Mouse (Mus musculus) left cerebral cortex, adult 8-10 months (tissue): ENCODE results near the gene H2-T3. TPM values are rescaled to one million over a fixed set of nuclear protein-coding genes. Genes with fewer than 3 reads are reported as not detected.

Experiments used
- total RNA-seq, 4 experiments: library from RNA; stranded (reverse); gene quantifications; 2 replicates each; pipeline ENCODE4 v1.2.4; 2022

Gene H2-T3
- total RNA-seq, 4 experiments from 2014 or later: not detected

Other genes with a start within 250 kb of the H2-T3 start
- gene Abcf1, start 220.5 kb downstream of the H2-T3 start, total RNA-seq: 10 to 100 TPM; 60.6 to 75.4 (median 65.0) TPM
- gene Gnl1, start 210.4 kb downstream of the H2-T3 start, total RNA-seq: 100 to 1,000 TPM; 180 to 196 (median 184) TPM
- gene Prr3, start 210.1 kb downstream of the H2-T3 start, total RNA-seq: 10 to 100 TPM; 35.3 to 44.5 (median 38.4) TPM
- 1 to 10 TPM; 1.1 to 3.3 (median 1.6) TPM for gene H2-T24, start 169.7 kb downstream of the H2-T3 start, total RNA-seq
- 10 to 100 TPM; 15.9 to 25.5 (median 21.3) TPM for gene H2-T23, start 157.4 kb downstream of the H2-T3 start, total RNA-seq
- gene H2-T22, start 147.5 kb downstream of the H2-T3 start, total RNA-seq: 10 to 100 TPM; 17.7 to 21.2 (median 18.6) TPM
- not detected for gene Gm6034, start 147.3 kb downstream of the H2-T3 start, total RNA-seq
- gene Gm11127, start 131.9 kb downstream of the H2-T3 start, total RNA-seq: 1 to 10 TPM in 3 of 4 experiments, under 1 TPM in 1; 0.72 to 3.4 (median 2.0) TPM
- gene Gm19684, start 68.6 kb downstream of the H2-T3 start, total RNA-seq: under 1 TPM in 2 of 4 experiments, not detected in 2; 0.23 to 0.52 TPM
- under 1 TPM in 1 of 4 experiments, not detected in 3; 0.43 TPM for gene Gm7030, start 60.9 kb downstream of the H2-T3 start, total RNA-seq
- not detected for gene Gm8909, start 21.8 kb downstream of the H2-T3 start, total RNA-seq
- gene Rpp21, start 67.8 kb upstream of the H2-T3 start, total RNA-seq: 10 to 100 TPM; 34.6 to 47.5 (median 38.3) TPM
- gene Trim39, start 82.0 kb upstream of the H2-T3 start, total RNA-seq: 10 to 100 TPM; 20.6 to 24.7 (median 23.3) TPM
- gene H2-M10.2, start 96.2 kb upstream of the H2-T3 start, total RNA-seq: not detected
- not detected for gene H2-M10.1, start 135.9 kb upstream of the H2-T3 start, total RNA-seq
- not detected for gene H2-M10.3, start 178.1 kb upstream of the H2-T3 start, total RNA-seq